ENCODE assay signal across 8 mouse cellular contexts in genomic region chr5:67532351-67532750, GRCm38 (mm10).
DNase-seq lines count a peak whose midpoint lies in the region; ATAC-seq and TF ChIP-seq lines count a peak whose summit lies in the region.

No protein-coding gene starts in this region.

- peak overlapping the region; percentile 48 for H3K4me2 ChIP-seq in lung, embryonic 15.5 days

- no peaks in the 10 kb centered on the region for H3K9me3 ChIP-seq in lung, embryonic 15.5 days

- TF ChIP-seq CTCF in thymus, adult 2 months (IDR thresholded peaks at IDR 0.05; ENCODE audit: borderline replicate concordance, control insufficient read depth, extremely low read depth, insufficient read depth, low read length, poor library complexity) = peak; percentile 86

- H3K27ac ChIP-seq in lung, embryonic 15.5 days = no peak overlapping the region
- no peak overlapping the region for H3K27ac ChIP-seq in thymus, adult 2 months (ENCODE audit: control insufficient read depth, insufficient read depth, low read length)

- peak overlapping the region; percentile 21 for H3K4me3 ChIP-seq in lung, embryonic 15.5 days
- H3K4me3 ChIP-seq in thymus, adult 2 months (ENCODE audit: control insufficient read depth, insufficient read depth, low read length) = no peak overlapping the region

- under 1% methylated on average over 12 of the region's 12 CpGs for WGBS in lung, embryonic 15.5 days
- WGBS in thymus, adult 2 months = 3% methylated on average over 12 of the region's 12 CpGs

- DNase-seq in MN1 (ENCODE audit: low spot score) = peak; percentile 91
- DNase-seq in cerebellum, adult 8-10 months = peak; percentile 76
- peak; percentile 85 for DNase-seq in forelimb bud, embryonic 11.5 days (ENCODE audit: low read depth, low spot score)
- DNase-seq in heart, postnatal 4 days = peak; percentile 88
- peak; percentile 54 to 82 for DNase-seq in layer of hippocampus, adult 8-10 months (ENCODE audit: low spot score in 2 of 2)
- DNase-seq in ovary, adult 18-20 months (ENCODE audit: low spot score) = peak; percentile 51
- DNase-seq in thymus, adult 2 months = peak; percentile 63

- H3K27me3 ChIP-seq in lung, embryonic 15.5 days = no peaks in the 10 kb centered on the region
- no peaks in the 10 kb centered on the region for H3K27me3 ChIP-seq in thymus, adult 2 months (ENCODE audit: control insufficient read depth, insufficient read depth, low read length)

- TF ChIP-seq POLR2A in thymus, adult 2 months (IDR thresholded peaks at IDR 0.05; ENCODE audit: control insufficient read depth, extremely low read depth, insufficient read depth, low read length, poor library complexity) = no peak

- H3K9ac ChIP-seq in lung, embryonic 15.5 days = no peak overlapping the region

- peaks cover 5% of the 10 kb centered on the region; the same call in 1 of the 2 replicates for H3K4me1 ChIP-seq in lung, embryonic 15.5 days
- H3K4me1 ChIP-seq in thymus, adult 2 months (replicated peaks; ENCODE audit: control insufficient read depth, insufficient read depth, low read length) = no peaks in the 10 kb centered on the region

- ATAC-seq in lung, embryonic 15.5 days (ENCODE audit: borderline replicate concordance, extremely low read depth, low FRiP score, low TSS enrichment) = peak; percentile 50; the same call in 1 of the 2 replicates

- H3K36me3 ChIP-seq in lung, embryonic 15.5 days = no peaks in the 10 kb centered on the region
- no peaks in the 10 kb centered on the region for H3K36me3 ChIP-seq in thymus, adult 2 months (ENCODE audit: control insufficient read depth, insufficient read depth, low read length)
